Mouse (Mus musculus) cortical plate, adult 2 months (tissue): ENCODE measurements at regions not wholly inside any gene's neighbourhood (a gene's known extent, or its start where the extent isn't known, plus 50 kb on each side); places are given as distances from the start of the nearest gene placed in this dataset.

Experiments
- CTCF ChIP-seq: fragments of 200-500 bp; IDR thresholded peaks from 2 replicates; pipeline ENCODE4 v1.5.1; 2011; ENCODE audit warnings: mild to moderate bottlenecking, control low read depth, low read length; ENCODE audit not compliant: insufficient read depth; ENCODE audit errors: extremely low read depth
- POLR2A ChIP-seq: fragments of 200-500 bp; IDR thresholded peaks from 2 replicates; pipeline ENCODE4 v1.6.1; 2011; ENCODE audit warnings: mild to moderate bottlenecking, low read length, control low read depth; ENCODE audit not compliant: insufficient read depth; ENCODE audit errors: extremely low read depth

DNA sequence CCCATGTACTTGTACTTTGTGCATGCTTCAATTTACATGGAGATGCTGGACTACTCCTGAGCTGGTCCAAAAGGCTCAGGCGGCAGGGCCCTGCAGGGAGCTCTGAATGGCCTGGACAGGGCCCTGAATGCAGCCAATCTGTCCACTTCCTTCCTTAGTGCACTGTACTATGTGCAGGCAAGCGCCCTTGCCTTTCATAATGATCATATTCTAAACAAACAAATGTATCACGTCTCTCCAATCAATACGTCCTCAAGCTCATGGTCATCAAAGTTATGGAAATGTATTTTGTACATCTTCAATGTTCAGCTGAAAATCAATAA lies 253.3 kb downstream of the Irs2 start:
- no peak for TF ChIP-seq CTCF
- TF ChIP-seq POLR2A = no peak
